Mouse (Mus musculus) cerebellum, adult 2 months (tissue): ENCODE results near the gene Stt3b.

Experiments used
- CTCF ChIP-seq: fragments of 200-500 bp; IDR thresholded peaks from 2 replicates; pipeline ENCODE4 v1.5.1; 2011; ENCODE audit warnings: low read depth, mild to moderate bottlenecking, control low read depth, low read length, moderate library complexity, borderline replicate concordance; ENCODE audit not compliant: insufficient read depth
- POLR2A ChIP-seq: fragments of 200-500 bp; IDR thresholded peaks from 2 replicates; pipeline ENCODE4 v1.6.1; 2011; ENCODE audit warnings: low read length, control low read depth, borderline replicate concordance; ENCODE audit not compliant: insufficient read depth

GRCm38 (mm10) chr9:115283403-115283802 is 26.8 kb downstream of the Stt3b start:
- TF ChIP-seq CTCF (no peak), POLR2A (no peak)
